Mouse (Mus musculus): ENCODE data around the gene Haao.

DNA sequence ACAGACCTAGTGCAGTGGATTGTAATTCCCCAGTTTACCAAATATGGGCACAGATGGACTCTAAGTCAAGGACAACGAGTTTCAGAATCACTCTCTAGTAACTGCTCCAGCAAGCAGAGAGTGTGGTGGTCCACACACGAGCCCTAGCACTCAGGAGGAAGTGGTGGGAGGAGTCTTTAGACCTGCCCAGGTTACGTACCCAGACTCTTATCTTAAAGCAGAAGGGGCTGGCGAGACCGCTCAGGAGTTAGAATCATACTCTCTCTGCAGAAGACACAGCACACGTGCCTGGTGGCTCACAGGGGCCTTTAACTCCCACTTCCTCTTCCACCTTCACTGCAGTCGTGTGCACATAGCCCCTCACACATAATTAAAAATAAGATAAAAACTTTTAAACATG is 40.4 kb downstream of the Haao start:
- TF ChIP-seq CTCF (IDR thresholded peaks at IDR 0.05; ENCODE audit: low read depth) (no peak), EP300 (IDR thresholded peaks at IDR 0.05; ENCODE audit: low read depth) (no peak)
